Mouse (Mus musculus) MEL (cell line): Measurements from ENCODE around the gene Rph3al.

Experiments used
- CHD2 ChIP-seq: IDR thresholded peaks from 2 replicates; pipeline ENCODE4 v1.6.1; 2011; ENCODE audit warnings: low read length, improper control_type of control experiment
- CTCF ChIP-seq, 3 experiments: IDR thresholded peaks in 2 of 3; conservative IDR thresholded peaks in 1 of 3; 2 replicates each; pipeline ENCODE4 v1.5.1; 2011 to 2012; ENCODE audit warnings: low read length in 3 of 3, low read depth in 2 of 3, mild to moderate bottlenecking in 2 of 3, improper control_type of control experiment in 1 of 3, inconsistent platforms in 1 of 3, mixed read lengths in 1 of 3, moderate library complexity in 1 of 3; ENCODE audit not compliant: control insufficient read depth in 1 of 3, insufficient read depth in 1 of 3, poor library complexity in 1 of 3, severe bottlenecking in 1 of 3
- GATA1 ChIP-seq: IDR thresholded peaks from 2 replicates; pipeline ENCODE4 v1.6.1; 2011; ENCODE audit warnings: low read depth, low read length, improper control_type of control experiment
- POLR2A ChIP-seq, 2 experiments: IDR thresholded peaks; 2 replicates each; pipeline ENCODE4 v1.6.1; 2011 to 2012; ENCODE audit warnings: low read length in 2 of 2, mild to moderate bottlenecking in 2 of 2, control low read depth in 1 of 2, improper control_type of control experiment in 1 of 2, low read depth in 1 of 2, moderate library complexity in 1 of 2; ENCODE audit not compliant: control insufficient read depth in 1 of 2, insufficient read depth in 1 of 2, poor library complexity in 1 of 2
- POLR2AphosphoS5 ChIP-seq: IDR thresholded peaks from 2 replicates; pipeline ENCODE4 v1.6.1; 2012; ENCODE audit warnings: low read depth, borderline replicate concordance, mild to moderate bottlenecking, inconsistent platforms, low read length, moderate library complexity, mixed read lengths
- RAD21 ChIP-seq: IDR thresholded peaks from 2 replicates; pipeline ENCODE4 v1.6.1; 2011; ENCODE audit warnings: mild to moderate bottlenecking, low read depth, low read length, improper control_type of control experiment
- TAL1 ChIP-seq: IDR thresholded peaks from 2 replicates; pipeline ENCODE4 v1.6.1; 2012; ENCODE audit warnings: mild to moderate bottlenecking, inconsistent platforms, low read length, moderate library complexity, mixed read lengths
- TCF12 ChIP-seq: IDR thresholded peaks from 2 replicates; pipeline ENCODE4 v1.6.1; 2014; ENCODE audit warnings: low read depth, mild to moderate bottlenecking, inconsistent platforms, low read length, improper control_type of control experiment, moderate library complexity
- USF1 ChIP-seq: IDR thresholded peaks from 2 replicates; pipeline ENCODE4 v1.6.1; 2014; ENCODE audit warnings: low read depth, mild to moderate bottlenecking, inconsistent platforms, low read length, improper control_type of control experiment, moderate library complexity

DNA sequence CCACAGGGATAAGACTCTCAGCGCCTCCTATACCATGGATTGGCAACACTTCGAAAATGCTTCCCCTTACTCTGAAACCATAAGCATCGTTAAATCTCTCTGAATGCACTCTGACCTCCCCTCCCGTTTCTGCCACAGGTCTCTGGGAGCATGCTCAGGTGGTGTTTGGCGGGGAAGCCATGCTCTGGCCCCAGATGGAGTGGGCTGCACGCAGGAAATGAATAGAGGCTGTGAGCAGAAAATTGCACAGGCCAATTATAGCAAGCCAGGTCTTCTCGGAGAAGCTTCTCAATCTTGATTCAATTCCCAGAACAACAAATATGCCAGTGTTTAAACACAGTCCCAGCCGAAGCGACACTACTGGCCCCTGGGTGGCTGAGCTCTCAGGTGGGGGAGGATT is 72.4 kb downstream of the Rph3al start:
- TF ChIP-seq CTCF (IDR thresholded peaks at IDR 0.05 in 2 of 3, conservative IDR thresholded peaks at IDR 0.05 in 1 of 3; ENCODE audit: control insufficient read depth in 1 of 3, insufficient read depth in 1 of 3, low read depth in 2 of 3, low read length in 3 of 3, poor library complexity in 1 of 3, severe bottlenecking in 1 of 3) (no peak), POLR2A (IDR thresholded peaks at IDR 0.05; ENCODE audit: control insufficient read depth in 1 of 2, insufficient read depth in 1 of 2, low read depth in 1 of 2, low read length in 2 of 2, poor library complexity in 1 of 2) (no peak), USF1 (no peak), TAL1 (no peak), RAD21 (no peak), CHD2 (no peak), GATA1 (no peak), POLR2AphosphoS5 (no peak), TCF12 (no peak)
